Mouse (Mus musculus) ES-Bruce4 (cell line): ENCODE measurements around the gene Tmeff1.

Source experiments
- CTCF ChIP-seq: IDR thresholded peaks from one replicate; pipeline ENCODE4 v1.8.1; 2011; ENCODE audit warnings: low read depth, low read length
- POLR2A ChIP-seq: IDR thresholded peaks from one replicate; pipeline ENCODE4 v1.8.1; 2011; ENCODE audit warnings: low read length; ENCODE audit not compliant: insufficient read depth

GRCm38 (mm10) chr4:48654118-48654517 is 69.1 kb downstream of the Tmeff1 start:
- no peak for TF ChIP-seq CTCF
- no peak for TF ChIP-seq POLR2A
